Mouse (Mus musculus): Measurements from ENCODE around the gene Klrb1f.
"Not testable (repeated sequence)": the region's sequence is repeated elsewhere in the genome, so short reads cannot be mapped to it uniquely, and the experiment has no call there.

The Klrb1f gene

DNA sequence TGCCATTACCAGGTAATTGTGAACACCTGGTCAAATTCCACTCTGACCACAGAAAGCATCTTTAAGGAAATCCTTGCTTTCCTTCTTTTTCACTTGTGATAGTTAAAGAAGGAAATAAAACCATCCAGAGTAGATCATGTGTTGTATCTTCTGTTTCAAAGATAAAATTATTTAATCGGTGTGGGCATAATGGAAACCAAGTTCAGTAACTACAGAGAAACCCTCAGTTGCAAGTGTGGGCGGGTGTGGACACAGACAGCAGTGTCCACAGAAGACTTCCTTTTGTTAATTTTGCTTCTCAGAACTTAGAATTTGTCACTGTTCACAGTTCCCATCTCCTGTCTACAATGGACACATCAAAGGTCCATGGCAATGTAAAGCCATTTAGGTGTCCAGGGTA lies at the start of gene Klrb1f:
TSS of gene Klrb1f (plus strand) at position 301 of the 400 bp plus-strand sequence.
- DNase-seq (ENCODE audit: low read depth) = no peak

GRCm38 (mm10) chr6:128996054-128996767 lies 49.5 kb upstream of the Klrb1f start:
- no peak for DNase-seq (ENCODE audit: low read depth)

DNA sequence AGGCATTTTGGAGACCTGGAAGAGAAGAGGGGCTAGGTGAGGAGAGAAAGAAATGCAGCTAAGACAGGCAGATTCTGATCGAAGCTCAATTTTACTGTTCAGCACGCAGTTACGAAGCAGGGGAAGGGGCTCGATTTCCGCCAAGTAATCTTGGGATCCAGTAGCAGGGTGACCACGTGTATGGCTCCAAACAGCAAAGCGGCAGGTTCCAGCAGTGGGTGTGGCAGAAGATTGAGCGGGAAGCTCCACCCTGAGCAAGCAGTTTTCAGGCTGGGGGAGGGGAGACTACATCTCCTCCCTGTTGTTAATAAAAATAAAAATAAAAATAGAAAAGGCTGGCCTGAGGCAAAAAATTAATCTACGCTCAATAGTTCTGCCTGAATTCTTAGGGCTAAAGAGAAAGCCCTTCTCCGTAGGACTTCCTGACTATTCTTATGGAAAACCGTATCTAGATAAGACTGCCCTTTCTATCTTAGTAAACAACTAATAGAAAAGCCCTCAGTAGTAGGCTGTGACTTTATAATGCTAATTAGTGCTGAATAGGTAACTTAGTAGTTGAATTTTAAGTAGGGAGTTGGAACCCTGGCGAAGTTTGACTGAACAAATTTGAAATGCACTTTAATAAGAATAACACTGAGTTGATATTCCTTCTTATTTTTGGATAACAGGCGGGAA lies 48.8 kb upstream of the Klrb1f start:
- no peak for DNase-seq (ENCODE audit: low read depth)

GRCm38 (mm10) chr6:129001392-129001791 lies 44.3 kb upstream of the Klrb1f start:
- DNase-seq (ENCODE audit: low read depth) = no peak

- no peak for DNase-seq (ENCODE audit: low read depth)
Measured at GRCm38 (mm10) chr6:129008552-129008951, 37.1 kb upstream of the Klrb1f start.

DNA sequence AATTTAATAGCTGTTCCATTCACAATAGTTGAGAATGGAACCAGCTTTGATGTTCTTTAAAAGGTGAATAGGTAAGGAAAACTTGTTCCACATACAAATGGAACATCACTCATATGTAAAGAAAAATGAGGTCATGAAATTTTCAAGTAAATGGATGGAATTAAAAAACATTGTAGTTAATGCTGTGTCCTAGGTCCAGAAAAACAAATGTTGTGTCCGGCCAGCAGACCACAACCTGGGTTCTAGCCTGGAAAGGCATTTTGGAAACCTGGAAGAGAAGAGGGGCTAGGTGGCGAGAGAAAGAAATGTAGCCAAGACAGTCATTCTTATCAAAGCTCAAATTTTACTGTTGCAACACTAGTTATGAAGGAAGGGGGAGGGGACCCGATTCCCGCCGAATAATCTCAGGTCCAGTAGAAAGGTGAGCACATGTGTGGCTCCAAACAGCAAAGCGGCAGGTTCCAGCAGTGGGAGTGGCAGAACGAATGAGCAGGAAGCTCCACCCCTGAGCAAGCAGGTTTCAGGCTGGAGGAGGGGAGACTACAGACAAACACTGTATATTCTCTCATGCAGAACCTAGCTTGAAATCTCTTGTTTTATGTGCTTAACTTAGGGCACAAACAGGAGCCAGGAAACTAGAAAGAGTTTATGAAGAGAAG lies 35.7 kb upstream of the Klrb1f start:
- DNase-seq (ENCODE audit: low read depth) = not testable (repeated sequence)

DNA sequence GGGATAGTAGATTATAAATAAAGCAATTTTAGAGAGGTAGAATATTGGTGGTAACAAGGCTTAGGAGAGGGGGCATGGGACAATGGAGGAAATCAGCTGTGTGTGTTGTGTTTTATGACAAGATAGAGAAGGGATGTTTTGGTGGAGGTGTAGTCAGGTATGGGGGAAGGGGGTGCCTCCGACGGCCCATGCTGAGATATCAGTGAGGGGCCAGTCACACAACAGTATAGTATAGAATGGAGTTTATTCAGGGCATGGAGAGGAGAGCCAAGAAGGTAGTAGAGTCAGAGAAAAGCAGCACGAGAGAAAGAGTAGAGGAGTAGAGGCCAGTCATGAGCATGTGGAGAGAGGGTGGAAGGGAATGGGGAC lies 35.2 kb upstream of the Klrb1f start:
- no peak for DNase-seq (ENCODE audit: low read depth)

- DNase-seq (ENCODE audit: low read depth) = not testable (repeated sequence)
Measured at GRCm38 (mm10) chr6:129012012-129012411, 33.7 kb upstream of the Klrb1f start.

GRCm38 (mm10) chr6:129012966-129013365 lies 32.7 kb upstream of the Klrb1f start:
- DNase-seq (ENCODE audit: low read depth) = no peak

GRCm38 (mm10) chr6:129013762-129014276 lies 31.9 kb upstream of the Klrb1f start:
- DNase-seq (ENCODE audit: low read depth) = no peak

- DNase-seq (ENCODE audit: low read depth) = no peak
Measured at GRCm38 (mm10) chr6:129014399-129014798, 31.3 kb upstream of the Klrb1f start.

DNA sequence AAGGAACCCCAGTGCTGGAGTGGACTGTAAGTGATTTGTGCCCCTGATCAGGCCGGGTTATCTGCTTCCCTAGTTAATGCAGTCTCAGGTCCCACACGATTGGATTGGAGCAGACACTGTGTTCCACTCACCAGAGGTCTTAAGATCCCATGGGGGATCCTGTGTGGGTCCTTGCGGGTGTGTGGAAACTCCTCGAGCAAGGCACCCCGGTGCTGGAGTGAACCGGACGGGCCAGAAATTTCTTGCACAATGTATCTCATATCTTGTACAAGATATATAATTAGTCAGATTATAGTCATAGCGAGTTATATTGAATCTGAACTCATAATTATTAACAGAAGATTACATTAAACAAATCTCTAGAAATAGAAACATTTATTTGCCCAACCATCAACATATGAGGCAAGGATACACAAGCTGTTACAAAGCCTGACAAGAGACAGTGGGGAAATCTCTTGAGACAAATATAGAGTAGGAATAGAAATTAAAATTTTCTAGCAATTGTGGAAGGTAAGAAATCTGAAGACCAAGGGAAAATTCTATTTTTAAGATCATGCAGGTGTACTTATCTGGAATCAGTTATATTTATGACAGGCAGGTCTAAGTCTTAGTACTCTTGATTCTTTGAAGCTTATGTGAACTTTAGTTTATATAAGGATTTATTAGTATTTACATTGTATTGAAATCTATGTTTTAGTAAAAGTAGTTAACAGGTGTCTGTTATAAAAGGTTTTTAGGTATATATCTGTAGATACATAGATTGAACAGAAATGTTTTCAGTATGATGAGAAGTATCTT lies 18.1 kb upstream of the Klrb1f start:
- no peak for DNase-seq (ENCODE audit: low read depth)

DNA sequence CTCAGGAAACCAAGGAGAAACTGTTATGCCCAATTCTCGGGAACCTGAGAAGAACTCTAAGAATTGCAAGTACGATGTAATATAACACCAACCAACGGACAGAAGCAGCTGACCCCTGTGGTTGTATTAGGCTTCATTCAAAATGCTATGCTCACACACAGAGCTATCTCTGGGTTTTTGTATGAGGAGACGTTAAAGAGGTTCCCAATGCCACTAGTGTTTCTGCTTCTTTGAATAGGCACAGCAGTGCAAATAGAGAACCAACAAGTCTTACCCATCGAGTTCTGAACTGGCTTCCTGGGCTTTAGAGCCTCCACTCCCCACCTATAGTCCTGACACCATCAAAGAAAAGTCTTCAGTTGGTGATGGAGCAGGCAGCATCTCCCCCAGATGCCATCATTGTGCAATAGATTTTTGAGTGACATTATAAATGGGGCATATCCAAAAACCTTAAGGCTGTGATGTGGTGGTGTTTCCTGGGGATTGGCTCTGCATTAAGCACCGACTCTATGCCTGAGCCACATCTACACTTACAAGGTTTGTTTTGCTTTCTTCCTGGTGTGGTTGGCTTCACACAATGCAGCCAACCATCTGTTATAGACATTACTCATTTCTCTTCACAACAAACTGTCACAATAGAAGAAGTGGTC lies 15.4 kb upstream of the Klrb1f start:
- DNase-seq (ENCODE audit: low read depth) = no peak

- DNase-seq (ENCODE audit: low read depth) = no peak
Measured at GRCm38 (mm10) chr6:129030964-129031363, 14.7 kb upstream of the Klrb1f start.

- no peak for DNase-seq (ENCODE audit: low read depth)
Measured at GRCm38 (mm10) chr6:129033397-129033796, 12.3 kb upstream of the Klrb1f start.

GRCm38 (mm10) chr6:129035017-129035416 lies 10.7 kb upstream of the Klrb1f start:
- DNase-seq (ENCODE audit: low read depth) = no peak

- no peak for DNase-seq (ENCODE audit: low read depth)
Measured at GRCm38 (mm10) chr6:129036326-129036725, 9.4 kb upstream of the Klrb1f start.

DNA sequence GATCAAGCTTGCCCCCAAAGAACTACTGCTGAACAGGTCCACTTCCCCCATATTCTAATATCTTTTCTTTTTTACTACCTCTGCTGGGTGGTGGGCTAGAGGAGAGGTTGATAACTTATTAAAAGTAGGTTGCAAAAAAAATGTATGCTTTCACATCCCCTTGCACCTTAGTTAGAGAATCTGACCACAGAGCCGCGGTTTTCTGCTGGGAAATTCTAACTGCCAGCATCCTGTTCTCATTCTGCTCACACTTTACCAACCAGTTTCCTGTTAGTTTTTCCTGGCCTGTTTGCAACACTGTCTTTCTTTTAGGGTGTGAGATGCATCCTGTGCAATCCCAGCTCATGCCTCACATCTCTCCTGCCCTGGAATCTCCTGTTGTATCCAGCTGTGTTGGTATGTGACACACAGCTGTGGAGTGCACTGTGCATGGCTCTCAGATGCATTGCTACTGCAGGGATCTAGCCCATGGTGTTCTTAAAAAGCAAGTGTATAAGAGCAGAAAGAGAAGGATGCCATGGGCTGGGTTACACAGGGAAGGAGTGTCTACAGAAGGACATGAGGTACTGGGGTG lies 8.7 kb upstream of the Klrb1f start:
- no peak for DNase-seq (ENCODE audit: low read depth)

DNA sequence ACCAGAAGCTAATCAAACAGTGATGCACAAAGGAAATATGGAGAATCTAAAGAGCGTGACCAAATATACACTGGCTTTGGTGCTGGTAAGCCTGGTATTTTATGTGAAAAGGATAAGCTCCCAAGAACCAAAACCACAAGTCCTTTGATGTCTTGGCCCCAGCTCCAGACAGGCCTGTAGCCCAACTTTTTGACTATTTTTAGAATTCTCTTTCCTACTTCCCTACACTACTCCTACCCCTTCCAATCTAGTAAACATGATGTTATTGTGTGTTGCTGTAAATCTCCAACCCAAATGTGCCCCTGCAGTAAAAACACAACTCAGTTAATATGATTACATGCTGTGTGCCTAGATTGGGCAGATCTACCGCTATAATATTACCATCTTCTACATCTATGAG lies 4.2 kb upstream of the Klrb1f start:
- DNase-seq (ENCODE audit: low read depth) = no peak

GRCm38 (mm10) chr6:129042470-129042869 lies 3.2 kb upstream of the Klrb1f start:
- DNase-seq (ENCODE audit: low read depth) = no peak

DNA sequence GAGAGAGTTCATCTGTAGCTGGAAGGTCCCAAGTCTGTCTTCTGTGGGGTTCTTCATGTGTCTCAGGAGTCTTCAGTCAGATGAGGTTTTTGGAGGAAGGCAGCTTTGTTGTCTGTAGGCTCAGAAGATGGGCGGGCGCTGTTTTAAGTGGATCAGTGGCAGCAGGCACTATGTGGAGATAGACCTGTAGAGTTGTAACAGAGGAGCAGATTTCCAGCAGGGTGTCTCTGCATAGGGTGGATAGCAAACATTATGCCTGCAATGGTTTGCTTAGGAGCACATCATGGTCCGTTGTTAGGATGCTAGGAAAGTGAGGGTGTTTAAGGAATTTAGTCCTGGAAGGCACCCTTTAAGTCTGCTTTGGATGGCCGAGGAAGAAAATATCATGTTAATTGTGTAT lies 2.7 kb downstream of the Klrb1f start:
- no peak for DNase-seq (ENCODE audit: low read depth)

All from c-Kit-positive CD71-positive TER-119-negative erythroid progenitor cells, embryonic 14.5 days (primary cell).